Mouse (Mus musculus) megakaryocyte-erythroid progenitor cell, adult 5-6 weeks (primary cell): ENCODE results near the gene Gnl1. TPM values are rescaled to one million over a fixed set of nuclear protein-coding genes. Genes with fewer than 3 reads are reported as not detected.
A peak's percentile ranks its signal among the peaks of the same experiment; 100 is the strongest.
"Not testable (repeated sequence)": the region's sequence is repeated elsewhere in the genome, so short reads cannot be mapped to it uniquely, and the experiment has no call there.

Experiments used
- ATAC-seq: replicated peaks from 2 replicates; pipeline ENCODE4 v1.8.0; 2016; ENCODE audit warnings: mild to moderate bottlenecking, inconsistent platforms; ENCODE audit not compliant: severe bottlenecking, poor library complexity, low FRiP score, low TSS enrichment
- total RNA-seq, 2 experiments: library from RNA; stranded (forward) in 1 of 2; stranded (reverse) in 1 of 2; fragments of 200-1000, 215-1000 nt in 1 of 2; fragments of >200 nt in 1 of 2; fragmentation: Nextera tagmentation in 1 of 2; gene quantifications; 2 replicates each; pipeline ENCODE4 v1.2.3; 2014 to 2017

Gene Gnl1
- total RNA-seq, 2 experiments from 2014 or later, result 16.3 to 27.1 TPM

- ATAC-seq, result no peak
Observed at GRCm38 (mm10) chr17:36022098-36022497, 42.4 kb downstream of the Gnl1 start.

DNA sequence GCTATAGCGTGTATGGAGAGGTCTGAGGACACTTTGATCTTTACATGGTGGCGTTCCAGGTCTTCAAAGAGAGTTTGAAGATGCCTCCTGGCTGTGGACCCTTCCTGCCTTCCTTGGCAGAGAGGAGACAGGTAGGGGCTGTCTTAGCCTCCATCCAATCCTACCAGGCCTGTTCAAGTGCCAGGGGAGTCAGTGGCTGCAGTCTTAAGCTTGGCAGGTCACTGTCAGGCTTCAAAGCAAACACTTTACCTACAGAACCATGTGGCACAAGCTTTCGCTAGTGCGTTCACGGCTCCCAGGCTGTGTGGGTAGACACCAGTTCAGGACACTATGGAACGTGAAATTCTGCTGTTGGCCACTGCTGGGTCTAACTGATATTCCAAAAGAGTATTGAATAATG lies 43.3 kb downstream of the Gnl1 start:
- no peak for ATAC-seq

DNA sequence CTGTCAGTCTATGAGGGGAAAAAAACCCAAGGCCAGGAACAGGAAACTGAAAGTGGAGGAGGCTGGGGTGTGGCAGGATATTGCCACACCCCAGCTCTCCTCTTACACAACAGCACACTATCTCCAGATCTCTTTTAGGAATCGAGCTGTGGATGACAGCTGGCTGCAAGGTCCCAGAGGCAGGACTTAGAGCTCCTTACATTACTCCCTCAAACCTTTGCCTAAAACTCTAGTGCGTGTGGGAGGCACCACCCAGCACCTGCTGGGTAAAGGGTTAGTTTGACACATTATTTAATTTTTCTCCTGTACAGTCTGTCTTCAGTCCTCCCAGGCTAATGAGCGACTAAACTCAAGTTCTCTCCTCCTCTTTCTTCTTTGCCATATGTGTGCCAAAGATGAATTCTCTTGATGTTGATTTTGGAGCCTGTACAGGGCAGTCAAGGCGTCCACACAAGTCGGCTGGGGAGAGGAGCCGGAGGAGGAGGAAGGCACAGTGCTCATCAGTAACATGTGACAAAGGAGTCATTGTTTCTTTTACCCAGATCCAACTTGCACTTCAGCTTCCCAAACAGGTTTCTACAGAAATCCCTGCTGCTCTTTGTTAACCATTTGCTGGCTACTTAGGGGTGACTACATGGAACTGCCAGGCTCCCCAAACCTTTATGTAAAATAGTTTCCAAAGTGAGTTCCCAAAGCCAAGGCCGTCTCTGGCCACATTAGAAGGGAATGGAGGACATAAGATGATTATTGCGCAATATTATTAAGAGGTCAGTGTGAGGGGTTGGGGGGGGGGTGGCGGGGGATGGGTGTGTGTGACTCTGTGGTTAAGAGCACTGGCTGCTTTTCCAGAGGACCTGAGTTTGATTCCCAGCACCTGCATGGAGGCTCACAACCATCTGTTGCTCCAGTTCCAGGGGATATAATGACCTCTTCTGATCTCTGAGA lies 44.3 kb downstream of the Gnl1 start:
- peak; percentile 38; the same call in 1 of the 2 replicates for ATAC-seq

GRCm38 (mm10) chr17:36025197-36025596 lies 45.5 kb downstream of the Gnl1 start:
- no peak for ATAC-seq

DNA sequence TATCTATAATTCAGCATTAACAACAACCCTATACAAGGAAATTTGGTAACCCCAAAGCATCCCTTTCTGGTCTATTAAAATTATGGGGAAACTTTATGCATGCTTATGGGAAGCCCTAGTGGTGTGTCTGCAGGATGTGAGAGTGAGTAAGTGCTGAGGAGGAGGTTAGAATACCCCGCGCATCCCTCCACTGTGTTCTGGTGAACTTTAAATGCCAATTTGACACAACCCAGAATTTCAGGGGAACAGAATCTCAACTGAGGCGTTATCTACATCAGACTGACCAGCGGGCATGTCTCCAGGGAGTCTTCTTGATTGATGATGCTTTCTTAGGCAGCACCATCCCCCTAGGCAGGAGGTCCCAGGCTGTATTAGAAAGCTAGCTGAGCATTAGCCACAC lies 46.2 kb downstream of the Gnl1 start:
- no peak for ATAC-seq

GRCm38 (mm10) chr17:36027663-36028062 lies 48.0 kb downstream of the Gnl1 start:
- no peak for ATAC-seq

DNA sequence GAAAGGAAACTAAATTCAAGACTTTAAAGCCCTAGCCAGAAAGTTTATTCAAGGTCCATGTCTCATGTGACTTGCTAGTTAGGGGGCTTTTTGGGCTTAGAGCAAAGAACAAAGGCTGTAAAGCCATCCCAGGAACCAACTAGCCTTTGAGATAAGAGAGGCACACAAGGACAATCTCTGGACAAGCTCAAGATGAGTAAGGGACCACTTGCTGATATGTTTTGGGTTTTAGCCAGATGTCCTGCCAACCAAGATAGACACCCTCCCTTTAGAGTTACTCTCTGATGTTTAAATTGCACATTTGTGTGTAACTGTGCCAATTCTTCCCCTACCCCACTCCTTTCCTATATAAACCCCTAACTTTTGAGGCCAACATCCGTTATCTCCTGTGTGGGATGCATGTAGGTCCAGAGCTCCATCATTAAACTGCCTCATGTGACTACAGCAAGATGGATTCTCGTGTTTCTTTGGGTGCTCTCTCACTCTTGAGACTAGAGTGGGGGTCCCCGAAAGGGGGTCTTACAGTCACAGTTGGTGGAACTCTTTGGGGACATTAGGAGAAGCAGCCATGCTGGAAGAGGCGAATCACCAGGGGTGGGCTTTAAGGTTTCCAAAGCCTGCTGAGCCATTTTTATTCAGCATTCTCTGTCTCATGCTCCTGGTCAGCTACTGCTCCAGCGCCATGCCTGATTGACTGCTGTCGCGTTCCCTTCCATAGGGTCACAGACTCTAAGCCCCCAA lies 49.4 kb downstream of the Gnl1 start:
- ATAC-seq, result no peak

DNA sequence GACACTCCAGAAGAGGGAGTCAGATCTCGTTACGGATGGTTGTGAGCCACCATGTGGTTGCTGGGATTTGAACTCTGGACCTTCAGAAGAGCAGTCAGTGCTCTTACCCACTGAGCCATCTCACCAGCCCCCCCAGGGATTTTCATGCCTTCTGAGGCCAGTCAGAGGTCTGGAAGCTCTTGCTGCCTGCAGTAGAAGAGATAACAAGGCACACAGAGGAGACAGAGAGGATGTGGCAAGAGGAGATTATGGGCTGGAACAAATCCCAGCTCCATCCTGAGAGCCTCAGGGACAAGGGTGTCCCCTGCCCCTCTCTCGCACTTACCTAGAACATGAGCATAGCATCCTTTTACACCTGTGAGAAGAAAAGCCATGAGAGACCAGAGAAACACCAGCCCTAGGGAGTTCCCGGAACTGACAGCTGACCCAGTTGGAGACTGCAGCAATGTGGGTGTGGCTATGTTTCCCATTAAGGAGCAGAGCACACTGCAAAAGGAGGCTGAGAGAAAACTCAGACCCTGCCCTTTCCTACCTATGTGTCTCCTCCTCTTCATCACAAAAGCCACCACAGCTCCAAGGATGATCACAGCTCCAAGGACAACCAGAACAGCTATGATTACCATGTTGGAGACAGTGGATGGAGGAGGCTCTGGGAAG lies 50.5 kb downstream of the Gnl1 start:
- peak; percentile 80 for ATAC-seq

- not testable (repeated sequence) for ATAC-seq
Observed at GRCm38 (mm10) chr17:36030703-36031582, 51.3 kb downstream of the Gnl1 start.

- ATAC-seq, result peak; percentile 77
Observed at GRCm38 (mm10) chr17:36031583-36032331, 52.1 kb downstream of the Gnl1 start.

DNA sequence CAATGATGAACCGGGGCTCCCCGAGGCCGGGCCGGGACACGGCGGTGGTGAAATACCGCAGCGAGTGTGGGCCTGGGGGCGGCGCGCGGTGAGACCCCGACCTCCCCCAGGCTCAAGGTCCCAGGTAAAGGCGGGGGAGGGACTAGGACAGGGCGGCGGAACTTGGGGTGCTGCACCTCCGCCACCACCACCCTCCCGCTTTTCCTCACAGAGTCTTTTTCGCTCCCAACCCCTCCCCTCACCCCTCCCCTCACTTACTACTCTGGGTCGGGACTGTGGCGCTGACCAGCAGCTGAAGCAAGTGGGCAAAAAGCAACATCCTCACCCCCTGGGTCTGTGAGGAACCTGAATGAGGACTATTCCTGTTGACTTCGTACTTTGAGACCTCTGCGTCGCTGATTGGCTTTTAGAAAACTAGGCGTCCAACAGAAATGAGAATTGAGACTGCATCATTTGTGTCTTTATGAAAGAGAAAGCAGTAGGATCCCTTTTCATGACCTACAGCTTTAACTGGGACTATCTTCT lies 52.8 kb downstream of the Gnl1 start, which contains the start of gene H2-T23:
Gene H2-T23 (minus strand): TSS at position 505 of the 525 bp plus-strand sequence.
- ATAC-seq, result peak; percentile 71

DNA sequence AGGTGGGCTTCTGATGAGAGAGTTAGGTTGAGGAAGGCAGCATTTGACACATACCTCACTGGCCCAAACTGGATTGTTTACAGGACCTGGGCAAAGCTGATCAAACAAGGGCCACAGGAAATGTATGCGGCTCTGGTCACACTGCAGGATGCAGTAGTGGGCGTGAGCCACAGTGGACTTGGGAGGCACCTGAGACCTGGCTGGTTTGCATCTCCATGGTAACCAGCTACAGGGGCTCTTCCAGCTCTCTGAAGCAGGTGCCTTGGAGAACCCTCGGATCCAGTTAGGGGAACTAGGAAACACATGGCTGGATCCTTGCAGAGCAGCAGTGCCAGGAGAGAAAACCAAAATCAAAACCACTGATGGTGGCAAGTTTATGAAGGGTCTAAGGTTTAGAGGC lies 54.9 kb downstream of the Gnl1 start:
- ATAC-seq, result not testable (repeated sequence)

DNA sequence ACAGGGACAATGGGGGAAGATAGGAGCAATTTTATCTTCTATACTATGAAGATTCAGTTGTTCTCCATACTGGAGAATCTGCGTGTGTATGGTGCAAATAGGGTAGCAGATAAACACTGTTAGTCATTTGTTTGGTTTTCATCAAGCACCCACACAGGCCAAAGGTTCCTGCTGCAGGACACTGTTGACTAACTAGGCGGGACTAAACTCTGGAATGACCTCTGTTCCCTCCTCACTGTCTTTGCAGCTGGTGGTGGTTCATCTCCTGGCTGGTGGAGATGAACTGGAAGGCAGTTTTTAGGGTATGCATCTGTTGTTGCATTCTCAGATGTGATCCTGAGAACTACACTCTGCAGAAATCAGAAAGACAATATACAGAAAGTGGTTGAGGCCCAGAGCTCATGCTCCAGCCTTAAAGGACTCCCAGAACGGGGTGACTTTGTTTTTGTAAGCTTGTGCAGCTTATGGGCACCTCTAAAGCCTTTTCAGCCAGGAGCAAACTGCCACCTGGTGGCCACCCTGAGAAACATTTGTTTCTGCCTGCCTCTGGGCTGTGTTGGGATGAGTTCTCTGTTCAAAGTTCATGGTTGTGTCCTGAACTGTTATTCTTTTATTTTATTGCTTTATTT lies 55.5 kb downstream of the Gnl1 start:
- peak; percentile 58 for ATAC-seq

GRCm38 (mm10) chr17:36036126-36036525 lies 56.5 kb downstream of the Gnl1 start:
- ATAC-seq, result not testable (repeated sequence)
